Mouse (Mus musculus): ENCODE data around the gene Stk38. TPM values are rescaled to one million over a fixed set of nuclear protein-coding genes. Genes with fewer than 3 reads are reported as not detected.

Gene Stk38
- polyA plus RNA-seq, 1 experiment from 2014 or later = 150 TPM

DNA sequence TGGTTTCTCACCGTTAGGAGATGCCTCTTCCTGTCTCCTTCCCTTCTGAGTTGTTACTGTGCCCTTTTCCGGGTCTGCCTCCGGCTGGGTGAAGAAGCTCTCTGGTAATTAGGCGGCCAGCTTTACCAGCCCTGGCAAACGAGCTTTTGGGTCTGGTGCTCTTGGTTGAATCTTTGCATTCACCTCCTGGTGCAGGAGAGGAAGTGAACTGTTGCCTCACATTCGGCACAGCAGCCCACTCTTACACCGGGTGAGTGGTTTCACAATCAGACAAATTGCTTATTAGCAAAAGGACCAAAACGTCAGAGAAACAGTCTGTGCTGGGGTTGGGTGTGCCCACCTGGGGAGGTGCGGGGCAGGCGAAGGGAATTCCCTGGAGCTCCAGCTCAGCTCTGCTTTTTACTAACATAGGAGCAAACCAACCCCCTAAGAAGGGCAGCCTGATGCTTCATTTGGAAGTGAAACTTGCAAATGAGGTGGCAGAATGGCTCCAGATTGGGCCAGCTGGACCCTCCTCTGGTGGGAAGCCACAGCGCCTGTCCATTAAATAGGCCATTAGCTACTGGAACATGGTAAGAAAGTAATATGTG, 40.7 kb downstream of the Stk38 start:
- Histone ChIP-seq H3K4me3 (no peak overlapping the region), H3K36me3 (peaks cover 99% of the 10 kb centered on the region), H3K9me3 (replicated peaks) (no peaks in the 10 kb centered on the region), H3K4me2 (replicated peaks) (no peak overlapping the region), H3K27ac (no peak overlapping the region; the same call in 1 of the 2 replicates), H3K9ac (no peak overlapping the region), H3K27me3 (no peaks in the 10 kb centered on the region), H3K4me1 (no peaks in the 10 kb centered on the region)
- 80% methylated on average over 11 of the region's 11 CpGs for WGBS
- ATAC-seq (ENCODE audit: low FRiP score) = no peak

DNA sequence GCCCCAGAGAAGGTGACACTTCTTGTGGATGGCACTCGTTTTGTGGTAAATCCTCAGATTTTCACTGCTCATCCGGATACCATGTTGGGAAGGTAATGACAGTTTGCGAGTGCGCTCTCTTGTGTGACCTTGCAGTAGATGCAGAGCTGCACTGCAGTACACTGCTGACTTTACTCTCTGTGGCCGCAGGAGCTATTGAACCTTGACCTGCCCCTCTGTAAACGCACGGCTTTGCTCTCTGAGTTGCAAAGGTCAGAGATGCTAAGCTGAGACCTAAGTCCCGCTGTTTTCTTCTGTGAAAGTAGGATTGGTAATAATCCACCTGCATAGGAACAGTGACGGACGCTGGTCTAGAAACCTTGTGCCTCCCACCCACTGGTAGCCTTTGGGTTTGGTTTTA, 46.2 kb downstream of the Stk38 start:
- Histone ChIP-seq H3K27me3 (no peaks in the 10 kb centered on the region), H3K4me2 (replicated peaks) (no peak overlapping the region), H3K4me3 (no peak overlapping the region), H3K9ac (no peak overlapping the region), H3K9me3 (replicated peaks) (no peaks in the 10 kb centered on the region), H3K27ac (no peak overlapping the region), H3K4me1 (no peaks in the 10 kb centered on the region), H3K36me3 (peaks cover 64% of the 10 kb centered on the region)
- WGBS = 89% methylated on average over 10 of the region's 10 CpGs
- ATAC-seq (ENCODE audit: low FRiP score) = no peak

DNA sequence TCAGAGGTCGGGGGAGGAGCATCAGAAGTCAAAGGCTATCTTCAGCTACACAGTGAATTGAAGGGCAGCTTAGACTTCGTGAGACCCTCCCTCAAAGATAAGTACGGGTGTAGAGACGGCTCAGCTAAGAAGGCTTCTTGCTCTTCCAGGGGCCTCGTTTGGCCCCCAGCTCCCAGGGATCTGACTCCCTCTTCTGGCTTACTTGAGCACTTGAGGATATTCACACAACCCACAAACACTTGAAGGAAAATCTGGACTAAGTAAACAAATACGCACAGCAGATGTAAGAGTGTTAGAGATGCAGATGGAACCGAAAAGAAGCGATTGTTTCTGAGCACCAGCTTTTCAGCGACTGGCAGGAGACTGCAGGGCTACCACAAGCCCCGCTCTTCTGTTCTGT, 47.2 kb downstream of the Stk38 start:
- Histone ChIP-seq H3K4me3 (no peak overlapping the region), H3K4me1 (no peaks in the 10 kb centered on the region), H3K27ac (no peak overlapping the region), H3K27me3 (no peaks in the 10 kb centered on the region), H3K9ac (no peak overlapping the region), H3K9me3 (replicated peaks) (no peaks in the 10 kb centered on the region), H3K4me2 (replicated peaks) (no peak overlapping the region), H3K36me3 (peaks cover 55% of the 10 kb centered on the region)
- WGBS = 82% methylated on average over 10 of the region's 10 CpGs
- ATAC-seq (ENCODE audit: low FRiP score) = no peak

DNA sequence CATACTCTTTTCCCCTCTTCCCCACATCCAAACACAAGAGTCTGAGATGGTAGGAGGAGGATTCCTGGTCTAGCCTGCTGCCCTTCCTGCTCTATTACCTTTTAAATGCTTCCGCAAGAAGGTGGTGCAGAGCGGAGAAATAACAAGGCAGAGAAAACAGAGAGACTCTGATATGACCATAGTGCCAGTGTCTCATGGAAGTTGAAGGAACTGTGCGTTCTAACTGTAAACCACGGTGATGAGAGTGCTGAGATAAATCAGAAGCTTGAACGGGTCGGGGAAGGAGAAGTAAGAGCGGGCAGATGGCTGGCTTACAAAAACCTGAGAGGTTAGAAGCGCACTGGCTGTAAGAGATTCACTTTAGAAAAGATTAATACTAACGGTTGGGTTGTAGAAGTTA, 53.4 kb downstream of the Stk38 start:
- Histone ChIP-seq H3K9me3 (replicated peaks) (no peaks in the 10 kb centered on the region), H3K36me3 (peaks cover 13% of the 10 kb centered on the region; the same call in 1 of the 2 replicates), H3K4me1 (peaks cover 19% of the 10 kb centered on the region), H3K9ac (no peak overlapping the region), H3K4me3 (no peak overlapping the region), H3K27ac (no peak overlapping the region), H3K4me2 (replicated peaks) (peak overlapping the region; percentile 89), H3K27me3 (no peaks in the 10 kb centered on the region)
- WGBS = 97% methylated on average over 9 of the region's 9 CpGs
- no peak for ATAC-seq (ENCODE audit: low FRiP score)

DNA sequence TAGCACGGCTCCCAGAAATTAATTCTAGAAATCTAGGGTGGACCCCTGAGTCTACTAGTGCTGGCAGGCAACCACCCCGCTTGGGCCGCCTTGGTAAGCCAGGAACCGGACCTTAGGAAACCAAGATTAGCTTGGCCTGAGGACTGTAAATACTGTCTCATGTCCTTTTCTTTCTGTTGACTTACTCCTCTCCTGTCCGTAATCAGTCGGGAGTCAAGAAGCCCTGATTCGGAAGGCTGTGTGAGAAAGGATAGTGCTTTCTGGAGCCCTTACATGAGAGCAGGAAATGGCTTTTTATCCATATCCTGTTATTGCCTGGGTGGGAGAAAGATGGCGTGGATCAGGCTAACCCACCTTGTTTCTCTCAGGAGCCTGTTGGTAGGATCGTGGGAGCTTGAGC, 54.5 kb downstream of the Stk38 start:
- H3K27ac ChIP-seq = peak overlapping the region; percentile 93
- no peaks in the 10 kb centered on the region for H3K27me3 ChIP-seq
- peak overlapping the region; percentile 83 for H3K9ac ChIP-seq
- peaks cover 11% of the 10 kb centered on the region; the same call in 1 of the 2 replicates for H3K36me3 ChIP-seq
- WGBS = 31% methylated on average over 9 of the region's 9 CpGs
- H3K4me3 ChIP-seq = peak overlapping the region; percentile 60
- H3K9me3 ChIP-seq (replicated peaks) = no peaks in the 10 kb centered on the region
- H3K4me2 ChIP-seq (replicated peaks) = peak overlapping the region; percentile 89
- ATAC-seq (ENCODE audit: low FRiP score) = no peak
- H3K4me1 ChIP-seq = peaks cover 19% of the 10 kb centered on the region

DNA sequence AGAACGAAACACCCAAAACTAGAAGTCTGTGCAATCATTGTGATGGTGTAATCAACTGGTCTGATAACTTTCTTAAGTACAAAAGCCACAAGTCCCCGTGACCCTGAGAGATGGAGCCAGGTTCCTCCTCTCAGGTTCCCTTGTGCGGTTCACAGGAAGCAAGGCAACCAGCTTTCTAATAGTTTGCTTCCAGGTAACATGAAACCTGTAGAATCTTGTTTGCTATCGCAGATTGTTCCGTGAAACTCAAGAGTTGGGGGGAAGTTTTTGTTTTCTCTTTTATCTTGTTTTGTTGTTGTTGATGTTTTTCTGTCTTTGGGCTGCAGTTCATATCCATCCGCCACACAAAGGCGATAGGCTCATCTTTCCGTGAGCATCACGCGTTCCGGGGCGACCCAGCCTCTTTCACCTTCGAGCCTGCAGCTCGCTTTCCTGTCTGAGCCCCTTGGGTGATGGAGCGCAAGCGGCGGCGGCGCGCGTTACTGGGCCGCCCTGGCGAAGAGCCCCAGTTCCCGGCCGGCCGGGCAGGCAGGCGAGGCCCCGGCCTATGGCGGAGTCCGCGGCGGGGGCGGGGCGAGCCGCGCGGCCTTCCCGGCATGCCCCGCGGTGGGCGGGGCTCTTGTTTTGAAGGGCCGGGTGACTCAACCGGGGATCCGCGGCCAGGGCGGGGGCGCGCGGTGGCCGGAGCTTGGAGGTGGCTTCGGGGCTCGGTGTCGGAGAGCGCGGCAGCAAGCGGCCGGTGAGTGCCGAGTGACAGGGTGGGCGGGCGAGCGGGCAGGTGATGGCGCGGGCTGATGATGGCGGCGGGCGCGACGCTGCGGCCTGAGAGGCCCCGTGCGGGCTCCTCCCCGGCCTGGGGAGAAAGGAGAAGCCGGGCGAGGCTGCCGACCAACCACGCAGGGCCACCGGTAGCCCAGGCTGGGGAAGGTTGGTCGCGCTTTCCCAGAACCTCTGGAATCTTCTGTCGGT, 55.7 kb downstream of the Stk38 start, which contains the start of gene Kctd20:
Kctd20 (plus strand) TSS at position 120 of the 969 bp plus-strand sequence.
- peak within 1 kb of the TSS; percentile 93 for H3K27ac ChIP-seq
- ATAC-seq (ENCODE audit: low FRiP score) = peak; percentile 93
- peak within 1 kb of the TSS; percentile 83 for H3K9ac ChIP-seq
- no peaks in the 10 kb centered on the region for H3K27me3 ChIP-seq
- H3K4me1 ChIP-seq = peaks cover 19% of the 10 kb centered on the region
- peak within 1 kb of the TSS; percentile 89 for H3K4me2 ChIP-seq (replicated peaks)
- under 1% methylated on average over 65 of the region's 80 CpGs for WGBS
- H3K9me3 ChIP-seq (replicated peaks) = peaks cover 5% of the 10 kb centered on the region; the same call in 1 of the 2 replicates
- H3K36me3 ChIP-seq = 0 out of 2 replicates have a peak, but pooled peaks cover 5% of the 10 kb centered on the region
- H3K4me3 ChIP-seq = peak within 1 kb of the TSS; percentile 60

DNA sequence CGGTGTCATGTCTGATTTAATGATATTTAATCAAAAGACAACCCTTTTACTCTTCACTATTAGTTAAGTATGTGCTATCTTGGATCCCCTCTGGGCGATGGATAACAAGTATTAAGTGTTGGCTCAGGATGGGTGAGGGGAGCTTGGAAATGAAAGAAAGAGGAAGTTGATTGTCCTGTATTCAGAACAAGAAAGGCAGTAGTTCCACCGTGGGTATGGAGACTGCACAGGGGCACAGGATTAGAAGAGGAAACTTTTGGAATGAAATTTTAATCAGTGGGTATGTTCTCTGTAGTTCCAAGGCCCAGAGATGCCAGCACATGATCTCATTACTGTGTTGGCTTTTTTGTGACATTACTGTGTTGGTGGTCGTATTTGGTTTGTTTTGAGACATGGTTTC, 57.0 kb downstream of the Stk38 start:
- H3K4me2 ChIP-seq (replicated peaks) = no peak overlapping the region
- H3K9ac ChIP-seq = no peak overlapping the region
- H3K36me3 ChIP-seq = 0 out of 2 replicates have a peak, but pooled peaks cover 3% of the 10 kb centered on the region
- no peak overlapping the region for H3K4me3 ChIP-seq
- 76% methylated on average over 4 of the region's 4 CpGs for WGBS
- H3K27ac ChIP-seq = no peak overlapping the region
- ATAC-seq (ENCODE audit: low FRiP score) = no peak
- peaks cover 5% of the 10 kb centered on the region; the same call in 1 of the 2 replicates for H3K9me3 ChIP-seq (replicated peaks)
- no peaks in the 10 kb centered on the region for H3K27me3 ChIP-seq
- H3K4me1 ChIP-seq = peaks cover 19% of the 10 kb centered on the region

DNA sequence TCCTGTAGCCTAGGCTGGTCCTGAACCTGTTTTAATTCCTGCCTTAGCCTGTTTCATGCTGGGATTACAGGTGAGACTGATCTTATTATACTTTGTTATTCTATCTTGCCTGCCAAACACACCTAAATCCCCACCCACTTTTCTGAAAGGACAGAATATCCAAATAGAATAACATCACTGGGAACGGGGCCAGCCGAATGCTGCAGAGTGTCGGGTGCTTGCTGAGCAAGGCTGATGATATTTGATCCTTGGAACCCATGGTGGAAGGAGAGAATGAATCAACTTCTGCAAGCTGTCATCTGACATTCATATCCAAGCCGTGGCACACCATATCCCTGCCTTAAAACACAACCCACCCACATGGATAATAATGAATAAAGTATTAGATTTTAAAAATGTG, 59.1 kb downstream of the Stk38 start:
- Histone ChIP-seq H3K36me3 (no peaks in the 10 kb centered on the region), H3K4me2 (replicated peaks) (no peak overlapping the region), H3K9me3 (replicated peaks) (peaks cover 5% of the 10 kb centered on the region; the same call in 1 of the 2 replicates), H3K27ac (no peak overlapping the region), H3K27me3 (no peaks in the 10 kb centered on the region), H3K9ac (no peak overlapping the region), H3K4me3 (no peak overlapping the region), H3K4me1 (peaks cover 12% of the 10 kb centered on the region)
- ATAC-seq (ENCODE audit: low FRiP score) = no peak
- 70% methylated on average over 4 of the region's 4 CpGs for WGBS

DNA sequence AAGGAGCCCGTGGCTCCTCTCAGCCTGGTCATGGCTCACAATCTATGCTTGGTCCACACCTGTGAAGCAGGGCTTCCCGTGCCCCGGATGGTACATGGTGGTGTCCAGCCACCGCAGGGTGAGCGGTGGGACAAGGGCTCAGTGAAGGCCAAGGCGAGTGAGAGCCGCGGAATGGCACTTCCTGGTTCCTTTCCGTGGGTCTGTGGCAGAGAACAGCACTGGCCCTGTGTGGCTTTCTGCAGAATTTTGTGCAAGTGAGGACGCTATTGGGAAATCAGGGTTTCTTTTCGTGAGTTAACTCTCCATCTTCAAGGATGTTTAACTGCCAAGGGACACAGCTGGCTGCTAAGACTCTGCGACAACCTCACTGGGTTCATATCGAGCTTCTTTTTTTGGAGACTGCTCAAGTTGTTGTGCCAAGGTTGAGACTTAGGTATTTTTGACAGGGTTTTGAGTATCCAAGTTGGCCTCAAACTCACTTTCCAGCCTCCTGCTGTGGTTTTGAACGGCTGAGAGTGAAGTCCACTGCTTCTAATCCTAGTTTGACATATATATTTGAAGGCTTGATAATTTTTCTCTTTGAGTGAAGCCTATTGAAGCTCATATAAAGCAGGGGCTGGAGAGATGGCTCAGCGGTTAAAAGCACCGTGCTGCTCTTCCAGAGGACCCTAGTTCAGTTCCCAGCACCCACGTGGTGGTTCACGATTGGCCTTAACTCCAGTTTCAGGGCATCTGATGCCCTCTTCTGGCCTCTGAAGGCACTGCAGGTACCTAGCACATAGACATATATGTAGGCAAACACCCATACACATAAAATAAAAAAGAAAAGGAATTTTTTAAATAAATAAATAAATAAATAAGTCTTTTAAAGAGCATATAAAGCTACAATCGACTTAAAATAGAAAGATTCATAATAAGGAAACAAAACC, 60.5 kb downstream of the Stk38 start:
- 89% methylated on average over 19 of the region's 19 CpGs for WGBS

DNA sequence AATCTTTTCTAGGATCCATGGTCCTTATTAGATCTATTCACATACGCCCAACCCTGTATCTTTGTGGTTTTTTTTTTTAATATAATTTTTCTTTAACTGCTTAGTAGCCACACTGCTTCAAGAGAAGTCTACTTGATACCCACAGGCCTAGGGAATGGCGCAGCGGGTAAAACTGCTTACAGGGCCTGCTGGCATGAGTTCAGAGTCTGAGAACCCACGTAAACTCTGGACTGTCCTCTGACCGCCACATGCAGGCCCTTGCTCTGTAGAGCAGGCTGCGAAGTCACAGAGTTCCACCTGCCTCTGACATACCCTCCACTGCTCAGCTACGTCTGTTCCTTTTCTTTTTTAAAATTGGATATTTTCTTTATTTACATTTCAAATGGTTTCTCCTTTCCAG, 63.3 kb downstream of the Stk38 start:
- no peak for ATAC-seq (ENCODE audit: low FRiP score)
- 93% methylated on average over 7 of the region's 7 CpGs for whole genome bisulfite sequencing
- H3K27me3 ChIP-seq = no peaks in the 10 kb centered on the region

More for the DNA sequence above, 60.5 kb downstream of the Stk38 start:
- ATAC-seq (ENCODE audit: low FRiP score) = no peak
- Histone ChIP-seq H3K4me3 (no peak overlapping the region), H3K9me3 (replicated peaks) (peaks cover 5% of the 10 kb centered on the region; the same call in 1 of the 2 replicates), H3K4me1 (peaks cover 5% of the 10 kb centered on the region), H3K9ac (no peak overlapping the region), H3K27me3 (no peaks in the 10 kb centered on the region), H3K36me3 (no peaks in the 10 kb centered on the region), H3K27ac (no peak overlapping the region), H3K4me2 (replicated peaks) (no peak overlapping the region)

DNA sequence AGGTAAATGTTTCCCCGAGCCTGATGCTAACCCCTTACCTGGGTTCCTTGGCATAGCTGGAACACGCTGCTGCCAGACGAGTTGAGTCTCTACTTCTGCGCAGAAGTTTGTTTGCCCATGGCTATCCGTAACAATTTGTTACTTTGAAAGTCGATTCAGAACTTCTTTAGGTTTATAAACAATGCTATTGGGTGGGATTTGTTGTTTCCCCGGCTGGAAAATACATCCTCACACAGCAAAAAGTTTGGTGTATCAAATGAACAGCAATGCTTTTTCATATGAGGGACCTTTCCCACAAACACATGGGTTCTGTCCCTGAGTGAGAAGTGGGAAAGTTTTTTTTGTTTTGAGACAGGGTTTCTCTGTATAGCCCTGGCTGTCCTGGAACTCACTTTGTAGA, 64.1 kb downstream of the Stk38 start, which contains the start of gene Pxt1:
Pxt1 (minus strand) TSS at position 101 of the 400 bp plus-strand sequence.
- H3K4me3 ChIP-seq = no peak within 1 kb of the TSS
- ATAC-seq (ENCODE audit: low FRiP score) = no peak
- H3K9me3 ChIP-seq (replicated peaks) = peaks cover 5% of the 10 kb centered on the region; the same call in 1 of the 2 replicates
- H3K36me3 ChIP-seq = no peaks in the 10 kb centered on the region
- H3K27ac ChIP-seq = no peak within 1 kb of the TSS
- H3K27me3 ChIP-seq = no peaks in the 10 kb centered on the region
- WGBS = 93% methylated on average over 7 of the region's 7 CpGs
- H3K4me2 ChIP-seq (replicated peaks) = no peak within 1 kb of the TSS
- no peaks in the 10 kb centered on the region for H3K4me1 ChIP-seq
- no peak within 1 kb of the TSS for H3K9ac ChIP-seq

More for the DNA sequence above, 63.3 kb downstream of the Stk38 start:
- Histone ChIP-seq H3K9me3 (replicated peaks) (peaks cover 5% of the 10 kb centered on the region; the same call in 1 of the 2 replicates), H3K27ac (no peak overlapping the region), H3K36me3 (no peaks in the 10 kb centered on the region), H3K4me3 (no peak overlapping the region), H3K4me1 (no peaks in the 10 kb centered on the region), H3K9ac (no peak overlapping the region), H3K4me2 (replicated peaks) (no peak overlapping the region)
